Mouse (Mus musculus): ENCODE results near the gene St8sia1.

Gene St8sia1

GRCm38 (mm10) chr6:142825449-142825848 lies 138.8 kb downstream of the St8sia1 start:
- DNase-seq (ENCODE audit: low read depth, low spot score) = no peak

- no peak for DNase-seq (ENCODE audit: low read depth, low spot score)
These were observed 141.1 kb downstream of the St8sia1 start for GRCm38 (mm10) chr6:142823008-142823787.

- no peak for DNase-seq (ENCODE audit: low read depth, low spot score)
These were observed 145.9 kb downstream of the St8sia1 start for GRCm38 (mm10) chr6:142818306-142818705.

GRCm38 (mm10) chr6:142815513-142815912 lies 148.7 kb downstream of the St8sia1 start:
- no peak for DNase-seq (ENCODE audit: low read depth, low spot score)

- DNase-seq (ENCODE audit: low read depth, low spot score) = peak; percentile 84
These were observed 149.7 kb downstream of the St8sia1 start for GRCm38 (mm10) chr6:142814495-142814921.

GRCm38 (mm10) chr6:142814011-142814410 lies 150.2 kb downstream of the St8sia1 start:
- no peak for DNase-seq (ENCODE audit: low read depth, low spot score)

- no peak for DNase-seq (ENCODE audit: low read depth, low spot score)
These were observed 151.3 kb downstream of the St8sia1 start for GRCm38 (mm10) chr6:142812969-142813368.

- no peak for DNase-seq (ENCODE audit: low read depth, low spot score)
These were observed 154.0 kb downstream of the St8sia1 start for GRCm38 (mm10) chr6:142810239-142810638.

- no peak for DNase-seq (ENCODE audit: low read depth, low spot score)
These were observed 154.7 kb downstream of the St8sia1 start for GRCm38 (mm10) chr6:142809373-142810098.

- no peak for DNase-seq (ENCODE audit: low read depth, low spot score)
These were observed 157.9 kb downstream of the St8sia1 start for GRCm38 (mm10) chr6:142806326-142806725.

- no peak for DNase-seq (ENCODE audit: low read depth, low spot score)
These were observed 159.8 kb downstream of the St8sia1 start, which contains the start of gene Sult6b2 for GRCm38 (mm10) chr6:142804402-142804801. Gene Sult6b2, minus strand, starts transcription at chr6:142804502.

GRCm38 (mm10) chr6:142802617-142803525 lies 161.4 kb downstream of the St8sia1 start:
- no peak for DNase-seq (ENCODE audit: low read depth, low spot score)

- DNase-seq (ENCODE audit: low read depth, low spot score) = no peak
These were observed 162.6 kb downstream of the St8sia1 start for GRCm38 (mm10) chr6:142801687-142802086.

- DNase-seq (ENCODE audit: low read depth, low spot score) = no peak
These were observed 164.4 kb downstream of the St8sia1 start for GRCm38 (mm10) chr6:142799704-142800374.

GRCm38 (mm10) chr6:142798837-142799236 lies 165.4 kb downstream of the St8sia1 start:
- no peak for DNase-seq (ENCODE audit: low read depth, low spot score)

- no peak for DNase-seq (ENCODE audit: low read depth, low spot score)
These were observed 166.3 kb downstream of the St8sia1 start for GRCm38 (mm10) chr6:142797996-142798395.

- DNase-seq (ENCODE audit: low read depth, low spot score) = no peak
These were observed 168.4 kb downstream of the St8sia1 start for GRCm38 (mm10) chr6:142795655-142796441.

- DNase-seq (ENCODE audit: low read depth, low spot score) = no peak
These were observed 169.2 kb downstream of the St8sia1 start for GRCm38 (mm10) chr6:142795087-142795486.

- no peak for DNase-seq (ENCODE audit: low read depth, low spot score)
These were observed 170.8 kb downstream of the St8sia1 start for GRCm38 (mm10) chr6:142793468-142793867.

- no peak for DNase-seq (ENCODE audit: low read depth, low spot score)
These were observed 171.8 kb downstream of the St8sia1 start for GRCm38 (mm10) chr6:142792241-142792968.
